Mouse (Mus musculus) erythroblast, embryonic 14.5 days (primary cell): ENCODE measurements around the gene Gpn2. TPM values are rescaled to one million over a fixed set of nuclear protein-coding genes. Genes with fewer than 3 reads are reported as not detected.

Experiments used
- H3K27me3 ChIP-seq: 2 replicates; pipeline ENCODE4 v1.6.1; 2012; ENCODE audit warnings: inconsistent platforms; ENCODE audit not compliant: control insufficient read depth
- H3K36me3 ChIP-seq: 2 replicates; pipeline ENCODE4 v1.6.1; 2012; ENCODE audit warnings: mild to moderate bottlenecking, inconsistent platforms; ENCODE audit not compliant: control insufficient read depth
- H3K4me1 ChIP-seq: 2 replicates; pipeline ENCODE4 v1.6.1; 2012; ENCODE audit warnings: inconsistent platforms; ENCODE audit not compliant: control insufficient read depth
- H3K4me3 ChIP-seq: replicated peaks from 2 replicates; pipeline ENCODE3; 2012; ENCODE audit warnings: moderate library complexity, mild to moderate bottlenecking, inconsistent platforms
- H3K9me3 ChIP-seq: 2 replicates; pipeline ENCODE4 v1.6.1; 2012; ENCODE audit warnings: low read length, inconsistent platforms, mixed read lengths; ENCODE audit not compliant: control insufficient read depth
- GATA1 ChIP-seq: IDR thresholded peaks from 2 replicates; pipeline ENCODE4 v1.6.1; 2012; ENCODE audit warnings: low read length, inconsistent platforms, mixed read lengths
- TAL1 ChIP-seq: IDR thresholded peaks from 3 replicates; pipeline ENCODE4 v1.6.1; 2012; ENCODE audit warnings: low read length, inconsistent platforms, mixed read lengths
- polyA plus RNA-seq: library from polyadenylated mRNA; stranded (reverse); fragments of >175 nt; gene quantifications from 2 replicates; pipeline ENCODE4 v1.2.3, GENCODE M21; 2012

Gene Gpn2
- polyA plus RNA-seq, 1 experiment = 4.2 TPM

DNA sequence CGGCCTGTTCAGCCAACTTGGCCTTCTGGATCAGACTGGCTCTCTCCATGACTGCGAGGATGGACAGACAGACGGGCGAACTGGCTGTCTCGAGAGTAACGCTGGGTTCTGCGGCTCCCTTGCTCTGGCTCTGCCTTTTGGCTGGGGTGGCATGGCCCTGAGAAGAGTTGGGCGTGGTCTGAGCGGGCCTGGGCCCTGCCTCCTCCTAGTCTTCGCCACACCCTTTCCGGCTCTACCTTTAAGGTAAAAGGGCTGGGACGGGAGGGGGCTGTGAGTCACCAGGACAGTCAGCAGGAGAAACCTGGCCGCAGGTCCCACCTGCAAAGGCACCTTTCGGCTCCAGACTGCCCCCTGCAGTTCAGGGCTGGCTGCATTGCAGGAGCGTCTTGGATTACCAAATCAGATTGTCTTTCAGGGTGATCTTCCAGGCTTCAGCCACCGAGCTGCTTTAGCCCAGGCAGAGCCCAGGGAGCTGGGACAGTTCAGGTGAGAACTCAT is 17.6 kb downstream of the Gpn2 start, which contains the start of gene Sfn:
Sfn (minus strand) TSS at position 448 of the 498 bp plus-strand sequence.
- peaks cover 25% of the 10 kb centered on the region for H3K4me1 ChIP-seq
- TF ChIP-seq GATA1 = no peak
- no peak for TF ChIP-seq TAL1
- H3K4me3 ChIP-seq = no peak within 1 kb of the TSS
- peaks cover 38% of the 10 kb centered on the region for H3K27me3 ChIP-seq
- H3K9me3 ChIP-seq = no peaks in the 10 kb centered on the region
- peaks cover 2% of the 10 kb centered on the region; the same call in 1 of the 2 replicates for H3K36me3 ChIP-seq

DNA sequence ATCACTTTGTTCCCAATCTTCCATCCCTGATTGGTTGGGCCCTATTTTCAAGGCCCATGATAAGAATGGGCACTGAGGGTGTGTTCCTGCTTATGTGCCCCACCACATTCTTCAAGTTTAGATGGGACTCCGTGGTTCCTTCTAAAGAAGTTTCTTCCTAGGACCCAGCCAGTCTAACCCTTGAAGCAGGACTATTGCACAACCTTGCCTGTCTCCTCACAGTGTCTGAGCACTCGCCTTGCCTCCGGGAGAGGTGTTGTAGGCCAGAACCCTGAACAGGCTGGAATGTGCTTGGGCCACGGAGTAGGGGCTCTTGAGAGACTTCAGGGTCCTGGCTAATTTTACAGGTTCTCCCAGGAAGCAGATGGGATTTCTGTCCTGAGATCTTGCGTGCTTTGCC is 18.9 kb downstream of the Gpn2 start:
- peaks cover 38% of the 10 kb centered on the region for H3K27me3 ChIP-seq
- H3K36me3 ChIP-seq = peaks cover 2% of the 10 kb centered on the region
- no peak overlapping the region for H3K4me3 ChIP-seq
- peaks cover 25% of the 10 kb centered on the region for H3K4me1 ChIP-seq
- TF ChIP-seq GATA1 = no peak
- no peaks in the 10 kb centered on the region for H3K9me3 ChIP-seq

DNA sequence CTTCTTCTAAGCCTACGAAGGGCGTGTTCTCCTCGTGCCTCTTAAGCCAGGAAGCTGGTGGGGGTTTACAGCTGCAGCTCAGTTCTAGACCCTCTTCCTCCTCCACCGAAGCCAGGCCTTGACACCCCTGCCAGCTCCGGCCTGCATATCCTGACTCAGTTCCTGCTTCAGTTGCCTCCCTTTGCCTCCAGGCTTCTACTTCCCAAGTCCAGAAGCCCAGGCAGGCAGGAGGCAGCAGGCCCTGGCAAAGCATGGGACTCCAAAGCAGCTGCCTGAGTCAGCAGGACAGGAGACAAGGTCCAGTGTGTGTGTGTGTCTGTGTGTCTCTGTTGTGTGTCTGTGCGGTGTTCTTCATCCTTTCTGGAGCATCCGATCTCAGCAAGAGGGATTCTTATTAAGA is 20.0 kb downstream of the Gpn2 start:
- peaks cover 2% of the 10 kb centered on the region for H3K36me3 ChIP-seq
- no peak for TF ChIP-seq TAL1
- TF ChIP-seq GATA1 = no peak
- no peaks in the 10 kb centered on the region for H3K9me3 ChIP-seq
- peaks cover 17% of the 10 kb centered on the region for H3K4me1 ChIP-seq
- H3K27me3 ChIP-seq = peaks cover 28% of the 10 kb centered on the region
- no peak overlapping the region for H3K4me3 ChIP-seq

DNA sequence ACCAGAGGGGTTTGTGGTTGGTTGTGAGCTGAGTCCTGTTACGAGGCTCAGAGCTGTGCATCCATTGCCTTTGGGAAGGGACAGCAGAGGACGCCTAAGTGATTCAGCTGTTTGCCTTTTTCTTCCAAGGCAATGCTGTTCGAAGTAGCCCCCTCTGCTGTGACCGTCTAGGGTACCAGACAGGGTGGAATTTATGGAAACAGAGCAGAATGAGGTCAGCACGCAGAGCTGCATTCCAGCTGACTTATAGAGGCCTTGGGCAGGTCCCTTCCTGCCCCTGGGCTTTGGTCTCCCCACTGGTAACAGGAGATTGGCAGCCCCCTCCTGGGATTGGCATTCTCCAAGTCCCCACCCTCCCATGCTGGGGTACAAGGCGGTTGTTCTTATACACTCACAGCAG is 20.7 kb downstream of the Gpn2 start:
- H3K27me3 ChIP-seq = peaks cover 21% of the 10 kb centered on the region
- H3K9me3 ChIP-seq = no peaks in the 10 kb centered on the region
- H3K4me1 ChIP-seq = peaks cover 12% of the 10 kb centered on the region
- no peak overlapping the region for H3K4me3 ChIP-seq
- peaks cover 2% of the 10 kb centered on the region for H3K36me3 ChIP-seq
- no peak for TF ChIP-seq TAL1
- TF ChIP-seq GATA1 = no peak

DNA sequence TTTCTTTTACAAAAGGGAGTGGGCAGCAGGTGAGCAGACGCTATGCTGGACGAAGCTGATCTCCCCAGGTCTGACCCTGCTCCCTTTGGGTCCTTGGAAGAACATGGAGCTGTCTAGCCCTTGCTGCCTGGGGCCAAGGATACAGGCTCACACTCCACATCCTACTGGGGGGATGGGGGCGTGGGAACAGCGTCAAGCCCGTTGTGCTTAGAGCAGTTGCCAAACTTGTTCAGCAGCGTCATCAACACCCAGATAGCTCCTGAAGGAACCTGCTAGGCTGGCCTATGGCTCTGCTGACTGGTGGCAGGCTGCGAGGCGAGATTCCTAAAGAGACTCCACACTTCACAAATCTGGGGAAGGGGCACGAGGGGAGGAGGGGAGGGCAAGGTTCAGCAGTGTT is 21.2 kb downstream of the Gpn2 start:
- peaks cover 16% of the 10 kb centered on the region for H3K27me3 ChIP-seq
- H3K4me3 ChIP-seq = no peak overlapping the region
- peaks cover 7% of the 10 kb centered on the region for H3K4me1 ChIP-seq
- no peak for TF ChIP-seq TAL1
- TF ChIP-seq GATA1 = no peak
- peaks cover 2% of the 10 kb centered on the region for H3K36me3 ChIP-seq
- no peaks in the 10 kb centered on the region for H3K9me3 ChIP-seq

DNA sequence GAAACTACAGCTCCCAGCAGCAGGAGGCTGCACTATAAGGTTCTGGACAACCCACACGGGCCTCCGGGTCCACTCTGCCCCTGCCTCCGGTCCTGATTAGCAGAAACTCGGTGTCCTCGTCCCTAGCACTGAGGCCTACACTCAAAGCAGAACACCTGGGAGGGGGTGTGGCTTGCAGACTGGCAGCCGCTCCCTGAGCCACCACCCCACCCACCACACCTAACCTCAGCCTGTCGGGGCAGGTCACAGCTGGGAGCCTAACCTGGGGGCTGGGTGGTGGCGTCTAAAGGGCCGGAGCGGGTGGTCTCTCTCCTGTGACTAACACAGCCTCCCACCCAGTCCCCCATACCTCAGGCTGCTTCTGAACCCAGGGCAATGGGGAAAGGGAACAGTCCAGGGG is 23.1 kb downstream of the Gpn2 start:
- H3K27me3 ChIP-seq = no peaks in the 10 kb centered on the region; the same call in 1 of the 2 replicates
- peaks cover 7% of the 10 kb centered on the region for H3K4me1 ChIP-seq
- peaks cover 6% of the 10 kb centered on the region for H3K36me3 ChIP-seq
- no peak for TF ChIP-seq GATA1
- H3K4me3 ChIP-seq = no peak overlapping the region
- H3K9me3 ChIP-seq = peaks cover 5% of the 10 kb centered on the region

DNA sequence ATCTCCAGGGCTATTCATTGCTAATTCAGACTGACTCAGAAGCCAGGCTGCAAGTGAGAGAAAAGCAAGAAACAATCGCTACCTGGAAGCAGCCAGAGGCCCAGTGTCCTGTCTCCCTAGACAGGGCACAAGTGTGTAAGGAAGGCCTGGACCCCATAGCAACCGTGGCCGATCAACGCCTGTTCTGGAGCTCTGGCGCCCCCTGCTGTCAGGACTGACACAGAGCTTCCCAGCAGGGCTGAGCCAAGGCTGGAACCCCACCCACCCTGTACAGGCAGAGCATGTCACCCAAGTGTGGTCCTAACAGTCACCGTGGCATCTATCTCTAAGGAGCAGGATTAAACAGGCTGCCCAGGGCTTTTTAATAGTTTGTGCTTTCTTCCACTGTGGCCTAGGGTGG is 25.6 kb downstream of the Gpn2 start:
- TF ChIP-seq GATA1 (no peak), TAL1 (no peak)
- Histone ChIP-seq H3K36me3 (peaks cover 9% of the 10 kb centered on the region), H3K4me1 (peaks cover 7% of the 10 kb centered on the region), H3K27me3 (no peaks in the 10 kb centered on the region), H3K4me3 (no peak overlapping the region), H3K9me3 (peaks cover 9% of the 10 kb centered on the region)

DNA sequence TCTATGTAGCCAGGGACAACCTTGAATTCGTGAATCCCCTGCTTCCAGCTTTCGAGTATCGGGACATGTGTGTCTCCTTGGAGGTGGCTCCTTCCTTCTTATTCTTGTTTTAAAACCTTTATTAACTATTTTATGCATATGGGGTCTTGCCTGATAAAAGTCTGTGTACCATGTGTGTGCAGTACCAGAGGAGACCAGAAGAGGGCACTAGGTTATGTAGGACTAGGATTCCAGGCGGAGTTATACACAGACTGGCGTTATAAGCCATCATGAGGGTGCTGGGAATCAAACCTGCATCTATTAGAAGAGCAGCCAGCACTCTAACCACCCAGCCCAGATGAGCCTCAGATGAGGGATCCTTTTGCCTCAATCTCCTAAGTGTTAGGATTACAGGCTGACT is 27.7 kb downstream of the Gpn2 start:
- no peak for TF ChIP-seq GATA1
- TF ChIP-seq TAL1 = no peak
- no peak overlapping the region for H3K4me3 ChIP-seq
- H3K4me1 ChIP-seq = peaks cover 7% of the 10 kb centered on the region
- no peaks in the 10 kb centered on the region for H3K27me3 ChIP-seq
- H3K9me3 ChIP-seq = peaks cover 9% of the 10 kb centered on the region
- H3K36me3 ChIP-seq = peaks cover 6% of the 10 kb centered on the region

DNA sequence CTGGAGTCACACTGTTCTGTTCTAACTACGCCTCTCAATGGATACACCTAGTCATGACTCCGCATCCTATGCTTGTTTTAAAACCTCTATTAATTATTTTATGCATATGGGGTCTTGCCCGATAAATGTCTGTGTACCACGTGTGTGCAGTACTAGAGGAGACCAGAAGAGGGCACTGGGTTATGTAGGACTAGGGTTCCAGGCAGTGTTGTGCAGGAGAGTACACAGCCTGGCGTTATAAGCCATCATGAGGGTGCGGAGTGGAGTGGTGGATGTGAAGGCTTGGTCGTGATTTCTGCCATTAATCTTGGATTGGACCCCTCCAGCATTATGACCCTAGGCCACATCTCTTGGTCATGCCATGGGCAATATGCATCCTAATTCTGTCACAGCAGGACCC is 28.3 kb downstream of the Gpn2 start:
- H3K4me3 ChIP-seq = no peak overlapping the region
- TF ChIP-seq TAL1 (no peak), GATA1 (no peak)
- H3K9me3 ChIP-seq = peaks cover 9% of the 10 kb centered on the region
- peaks cover 7% of the 10 kb centered on the region for H3K4me1 ChIP-seq
- no peaks in the 10 kb centered on the region for H3K27me3 ChIP-seq
- H3K36me3 ChIP-seq = peaks cover 6% of the 10 kb centered on the region

DNA sequence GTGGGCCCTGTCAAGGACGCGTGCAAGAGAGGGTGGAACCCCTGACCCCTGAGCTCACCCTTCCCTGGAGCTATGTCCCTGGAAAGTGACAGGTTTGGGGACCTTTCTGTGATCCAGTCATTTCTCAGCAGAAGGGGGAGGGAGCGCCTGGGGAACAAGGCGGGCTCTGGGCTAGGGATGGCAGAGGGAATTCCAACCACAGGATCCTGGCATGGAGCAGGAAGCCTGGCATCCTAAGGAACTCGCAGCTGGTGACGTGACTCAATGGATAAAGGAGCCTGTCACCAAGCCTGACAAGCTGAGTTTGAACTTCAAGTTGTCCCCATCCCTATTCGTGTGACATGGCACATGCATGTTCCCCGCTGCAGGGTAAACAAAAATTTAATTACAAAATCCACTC is 28.9 kb downstream of the Gpn2 start:
- TF ChIP-seq GATA1 = no peak
- TF ChIP-seq TAL1 = no peak
- H3K27me3 ChIP-seq = no peaks in the 10 kb centered on the region
- H3K4me1 ChIP-seq = peaks cover 7% of the 10 kb centered on the region
- H3K36me3 ChIP-seq = peaks cover 6% of the 10 kb centered on the region
- H3K4me3 ChIP-seq = no peak overlapping the region
- H3K9me3 ChIP-seq = peaks cover 9% of the 10 kb centered on the region
